Mouse (Mus musculus) kidney, postnatal 0 days (tissue): ENCODE results near the gene Arhgef1. TPM values are rescaled to one million over a fixed set of nuclear protein-coding genes. Genes with fewer than 3 reads are reported as not detected.
A peak's percentile ranks its signal among the peaks of the same experiment; 100 is the strongest.

Experiments used
- ATAC-seq: fragments of 200-750 bp; cut with Nextera tagmentation; replicated peaks from 2 replicates; pipeline ENCODE4 v1.8.0; 2017; ENCODE audit warnings: low read depth, moderate number of reproducible peaks, moderate TSS enrichment, moderate library complexity; ENCODE audit not compliant: low FRiP score
- DNase-seq: peaks from one replicate; pipeline ENCODE4 v3.0.0-alpha.2; 2016; ENCODE audit warnings: low spot score
- H3K27ac ChIP-seq: fragments of 300-500 bp; sonication (generic); 2 replicates; pipeline ENCODE4 v1.5.1; 2014; ENCODE audit warnings: mild to moderate bottlenecking
- H3K27me3 ChIP-seq: fragments of 300-500 bp; sonication (generic); 2 replicates; pipeline ENCODE4 v1.6.1; 2014; ENCODE audit warnings: low read length, mixed read lengths; ENCODE audit not compliant: insufficient read depth
- H3K36me3 ChIP-seq: fragments of 300-500 bp; sonication (generic); 2 replicates; pipeline ENCODE4 v1.6.1; 2014; ENCODE audit warnings: low read length, mixed read lengths; ENCODE audit not compliant: insufficient read depth
- H3K4me1 ChIP-seq: fragments of 300-500 bp; sonication (generic); replicated peaks from 2 replicates; pipeline ENCODE4 v1.6.1; 2014; ENCODE audit warnings: antibody characterized with exemption, low read length, mixed read lengths; ENCODE audit not compliant: insufficient read depth
- H3K4me2 ChIP-seq: fragments of 300-500 bp; sonication (generic); 2 replicates; pipeline ENCODE4 v1.6.1; 2014; ENCODE audit warnings: mild to moderate bottlenecking, low read length, moderate library complexity, mixed read lengths
- H3K4me3 ChIP-seq: fragments of 300-500 bp; sonication (generic); replicated peaks from 2 replicates; pipeline ENCODE4 v1.5.1; 2014; ENCODE audit warnings: low read depth, low read length
- H3K9ac ChIP-seq: fragments of 300-500 bp; sonication (generic); 2 replicates; pipeline ENCODE4 v1.6.1; 2014; ENCODE audit warnings: low read depth, low read length
- H3K9me3 ChIP-seq: fragments of 300-500 bp; sonication (generic); replicated peaks from 2 replicates; pipeline ENCODE4 v1.6.1; 2016; ENCODE audit warnings: low read length, inconsistent platforms, mixed read lengths
- CTCF ChIP-seq: IDR thresholded peaks from 2 replicates; pipeline ENCODE4 v1.5.1; 2016; ENCODE audit warnings: antibody characterized with exemption, low read depth, mild to moderate bottlenecking, moderate library complexity
- WGBS: fragments of 180-500 bp; shearing (Covaris S2); extraction: QIAGEN DNeasy Blood & Tissue Kit; methylation state at CpG from one replicate; pipeline ENCODE4 v1.1.7; 2014; 5-methylcytosine and 5-hydroxymethylcytosine counted together
- polyA plus RNA-seq: library from polyadenylated mRNA; unstranded; fragments of >200 nt; fragmentation: Nextera tagmentation; extraction: Ambion mirVana; gene quantifications from 2 replicates; pipeline ENCODE4 v1.2.1, GENCODE M21; 2015

Arhgef1 gene
- polyA plus RNA-seq, 1 experiment from 2014 or later: 63.6 TPM

DNA sequence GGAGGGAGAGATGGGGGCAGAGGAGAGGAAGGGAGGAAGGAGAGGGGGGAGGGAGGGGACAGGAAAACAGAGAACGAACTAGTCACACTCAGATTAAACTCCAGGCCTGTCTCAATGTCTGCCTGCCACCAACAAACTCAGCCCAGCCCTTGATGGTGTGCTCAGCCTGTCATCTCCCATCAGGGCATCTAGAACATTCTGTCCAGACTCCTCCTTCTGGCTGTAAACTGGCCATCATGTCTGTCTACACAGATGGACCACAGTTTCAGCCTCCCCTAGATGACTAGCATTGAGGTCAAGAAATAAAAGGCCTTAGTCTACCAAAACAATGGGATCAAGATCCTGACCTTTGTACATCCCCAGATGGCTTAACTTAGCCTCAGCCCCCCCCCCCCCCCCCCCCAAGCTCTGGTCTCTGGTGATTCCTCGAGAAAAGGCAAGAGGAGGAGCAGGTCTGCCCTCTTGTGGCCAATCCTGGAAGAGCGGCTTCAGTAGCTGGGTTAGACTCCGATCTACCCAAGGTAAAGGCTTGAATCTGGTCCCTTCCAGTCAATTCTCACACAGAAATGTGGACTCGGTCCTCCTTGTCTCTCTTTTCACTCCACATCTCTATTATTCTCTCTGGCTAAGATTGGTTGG is 62.3 kb downstream of the Arhgef1 start:
- Histone ChIP-seq H3K4me3 (no peak overlapping the region), H3K4me1 (no peaks in the 10 kb centered on the region), H3K36me3 (no peaks in the 10 kb centered on the region), H3K9ac (no peak overlapping the region), H3K9me3 (no peaks in the 10 kb centered on the region), H3K27me3 (no peaks in the 10 kb centered on the region), H3K4me2 (no peak overlapping the region), H3K27ac (no peak overlapping the region)
- 8% methylated on average over 4 of the region's 5 CpGs for WGBS
- TF ChIP-seq CTCF: peak; percentile 81
- ATAC-seq (no peak), DNase-seq (peak; percentile 62)

GRCm38 (mm10) chr7:24967966-24968365 is 65.3 kb downstream of the Arhgef1 start:
- 77% methylated on average over 8 of the region's 8 CpGs for WGBS
- ATAC-seq: no peak

GRCm38 (mm10) chr7:24968463-24968862 is 65.8 kb downstream of the Arhgef1 start:
- H3K36me3 ChIP-seq: no peaks in the 10 kb centered on the region
- ATAC-seq: no peak
- TF ChIP-seq CTCF: no peak
- H3K4me2 ChIP-seq: no peak overlapping the region
- WGBS: 79% methylated on average over 6 of the region's 6 CpGs
- no peak overlapping the region for H3K9ac ChIP-seq
- H3K4me1 ChIP-seq: no peaks in the 10 kb centered on the region; the same call in 1 of the 2 replicates
- H3K4me3 ChIP-seq: no peak overlapping the region
- H3K27me3 ChIP-seq: no peaks in the 10 kb centered on the region
- DNase-seq: no peak
- no peak overlapping the region for H3K27ac ChIP-seq
- H3K9me3 ChIP-seq: no peaks in the 10 kb centered on the region

More at GRCm38 (mm10) chr7:24967966-24968365, 65.3 kb downstream of the Arhgef1 start:
- no peak for TF ChIP-seq CTCF
- Histone ChIP-seq H3K9me3 (no peaks in the 10 kb centered on the region), H3K27me3 (no peaks in the 10 kb centered on the region), H3K27ac (no peak overlapping the region), H3K9ac (no peak overlapping the region), H3K4me3 (no peak overlapping the region), H3K4me2 (no peak overlapping the region), H3K4me1 (no peaks in the 10 kb centered on the region; the same call in 1 of the 2 replicates), H3K36me3 (no peaks in the 10 kb centered on the region)
- no peak for DNase-seq

GRCm38 (mm10) chr7:24969805-24970204 is 67.1 kb downstream of the Arhgef1 start:
- no peak for TF ChIP-seq CTCF
- WGBS: 78% methylated on average over 12 of the region's 12 CpGs
- no peaks in the 10 kb centered on the region; the same call in 1 of the 2 replicates for H3K4me1 ChIP-seq
- DNase-seq (no peak), ATAC-seq (no peak)
- H3K9me3 ChIP-seq: no peaks in the 10 kb centered on the region
- H3K4me3 ChIP-seq: no peak overlapping the region
- H3K27me3 ChIP-seq: no peaks in the 10 kb centered on the region
- H3K9ac ChIP-seq: no peak overlapping the region
- H3K36me3 ChIP-seq: no peaks in the 10 kb centered on the region
- no peak overlapping the region for H3K27ac ChIP-seq
- no peak overlapping the region for H3K4me2 ChIP-seq

- Histone ChIP-seq H3K9ac (no peak overlapping the region), H3K4me3 (no peak overlapping the region), H3K4me1 (no peaks in the 10 kb centered on the region; the same call in 1 of the 2 replicates), H3K9me3 (no peaks in the 10 kb centered on the region), H3K27ac (no peak overlapping the region), H3K36me3 (no peaks in the 10 kb centered on the region), H3K4me2 (no peak overlapping the region), H3K27me3 (no peaks in the 10 kb centered on the region)
- no peak for DNase-seq
- WGBS: 95% methylated on average over 3 of the region's 3 CpGs
- no peak for TF ChIP-seq CTCF
- ATAC-seq: no peak
These were observed 67.6 kb downstream of the Arhgef1 start for GRCm38 (mm10) chr7:24970341-24970740.

- peak overlapping the region; percentile 91 for H3K4me3 ChIP-seq
- ATAC-seq: no peak
- peak; percentile 78 for TF ChIP-seq CTCF
- no peaks in the 10 kb centered on the region; the same call in 1 of the 2 replicates for H3K4me1 ChIP-seq
- no peaks in the 10 kb centered on the region for H3K27me3 ChIP-seq
- H3K9ac ChIP-seq: peak overlapping the region; percentile 79
- H3K4me2 ChIP-seq: peak overlapping the region; percentile 79
- peak overlapping the region; percentile 68 for H3K27ac ChIP-seq
- peak; percentile 78 for DNase-seq
- WGBS: 10% methylated on average over 19 of the region's 19 CpGs
- no peaks in the 10 kb centered on the region for H3K9me3 ChIP-seq
- H3K36me3 ChIP-seq: no peaks in the 10 kb centered on the region
These were observed 68.7 kb downstream of the Arhgef1 start for GRCm38 (mm10) chr7:24971261-24971971.
